Mouse (Mus musculus): ENCODE data around the gene Nfil3.

DNA sequence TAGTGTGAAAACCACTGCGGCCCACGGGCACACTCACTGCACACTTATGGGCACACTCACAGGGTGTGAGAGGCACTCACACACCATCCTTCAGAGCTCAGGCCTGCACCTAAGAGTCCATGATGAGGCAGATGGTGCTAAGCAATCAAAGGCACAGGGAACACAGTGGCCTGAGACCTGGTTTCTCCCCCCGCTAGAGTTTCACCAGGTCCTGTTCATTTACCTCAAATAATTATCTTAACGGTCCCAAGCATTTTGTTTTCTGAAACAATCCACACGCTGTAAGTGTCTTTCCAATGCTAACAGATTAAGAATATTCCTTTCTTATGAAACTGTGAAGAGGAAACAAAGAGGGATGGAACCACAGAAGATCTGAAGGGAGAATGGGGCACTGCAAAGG, 62.5 kb downstream of the Nfil3 start:
- TF ChIP-seq GATA1 (IDR thresholded peaks at IDR 0.05; ENCODE audit: low read length), result no peak
- TF ChIP-seq TAL1 (IDR thresholded peaks at IDR 0.05; ENCODE audit: low read length), result no peak

All from erythroblast, embryonic 14.5 days (primary cell).